Mouse (Mus musculus): Measurements from ENCODE around the gene Cdc6. TPM values are rescaled to one million over a fixed set of nuclear protein-coding genes. Genes with fewer than 3 reads are reported as not detected.
A peak's percentile ranks its signal among the peaks of the same experiment; 100 is the strongest.
"Not testable (repeated sequence)": the region's sequence is repeated elsewhere in the genome, so short reads cannot be mapped to it uniquely, and the experiment has no call there.

Cdc6 gene
- polyA plus RNA-seq, 1 experiment: 2.9 TPM

GRCm38 (mm10) chr11:98921813-98922212, 14.2 kb downstream of the Cdc6 start:
- H3K27ac ChIP-seq (ENCODE audit: control insufficient read depth, insufficient read depth, low read depth, low read length); H3K4me3 ChIP-seq (ENCODE audit: control insufficient read depth, low read depth, low read length); H3K27me3 ChIP-seq (ENCODE audit: control insufficient read depth, insufficient read depth, low read length); H3K36me3 ChIP-seq (ENCODE audit: control insufficient read depth, insufficient read depth, low read length): not testable (repeated sequence)
- peaks cover 18% of the 10 kb centered on the region for H3K4me1 ChIP-seq (ENCODE audit: control insufficient read depth, insufficient read depth, low read length)
- peak; percentile 40; the same call in 1 of the 2 replicates for TF ChIP-seq CTCF (IDR thresholded peaks at IDR 0.05; ENCODE audit: control insufficient read depth, insufficient read depth, insufficient replicate concordance, low read depth, low read length)

DNA sequence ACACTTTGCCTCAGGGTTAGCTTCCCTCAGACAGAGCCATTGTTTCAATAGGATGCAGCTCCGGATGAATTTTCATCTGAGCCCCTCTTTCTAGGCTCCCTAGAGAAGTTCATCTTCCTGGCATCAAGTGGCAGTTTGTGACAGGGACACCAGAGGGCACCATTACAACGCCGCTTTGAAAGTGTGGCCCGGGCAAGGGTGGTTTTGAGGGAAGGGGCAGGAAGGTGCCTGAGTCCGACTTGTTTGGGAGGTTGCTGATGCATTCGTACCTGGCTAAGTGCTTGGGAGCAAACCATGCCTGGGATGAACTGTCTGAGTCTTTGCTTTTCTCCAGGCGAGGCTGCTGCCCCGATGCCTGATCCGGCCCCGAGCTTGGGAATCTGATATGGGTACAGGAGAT, 14.7 kb downstream of the Cdc6 start:
- peaks cover 18% of the 10 kb centered on the region for H3K4me1 ChIP-seq (ENCODE audit: control insufficient read depth, insufficient read depth, low read length)

DNA sequence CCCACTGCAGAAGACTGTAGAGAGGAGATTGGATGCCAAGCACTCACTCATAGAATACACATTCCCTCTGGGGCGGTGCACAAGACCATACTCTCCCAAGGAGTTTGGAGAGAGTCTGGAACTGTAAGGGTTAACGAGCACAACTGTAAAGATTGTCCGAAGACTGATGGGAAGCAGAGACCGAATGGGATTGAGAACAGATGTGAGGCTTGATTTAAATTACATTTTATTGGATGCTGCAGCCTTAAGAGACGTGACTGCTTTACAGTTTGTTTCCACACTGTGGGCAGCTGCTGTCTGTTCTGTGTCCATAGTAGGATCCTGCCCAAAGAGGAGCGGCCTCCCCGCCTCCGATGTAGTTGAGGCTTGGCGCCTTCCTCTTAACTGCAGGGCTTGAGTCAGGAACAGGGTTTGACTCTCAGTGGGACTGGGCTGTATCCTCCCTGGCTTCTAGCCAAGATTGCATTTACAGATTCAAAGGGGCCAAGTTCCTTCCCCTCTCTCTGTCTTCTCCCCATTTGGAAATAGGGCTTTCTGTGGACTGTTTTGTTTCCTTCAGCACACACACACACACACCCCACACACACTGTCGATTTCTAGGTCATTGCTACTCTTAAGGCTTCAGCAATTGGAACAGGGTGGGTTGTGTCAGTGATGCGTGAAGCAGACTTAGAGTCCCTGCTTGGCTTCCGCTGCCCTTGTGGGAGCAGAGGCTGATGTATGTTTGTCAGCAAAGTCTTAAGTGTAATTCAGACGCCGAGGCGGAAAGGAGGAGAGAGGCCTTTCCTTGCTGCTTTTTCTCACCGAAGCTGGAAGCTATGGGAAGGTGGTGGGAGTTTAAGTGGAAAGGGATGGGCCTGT, 15.5 kb downstream of the Cdc6 start:
- H3K36me3 ChIP-seq (ENCODE audit: control insufficient read depth, insufficient read depth, low read length); H3K27ac ChIP-seq (ENCODE audit: control insufficient read depth, insufficient read depth, low read depth, low read length); H3K27me3 ChIP-seq (ENCODE audit: control insufficient read depth, insufficient read depth, low read length); H3K4me3 ChIP-seq (ENCODE audit: control insufficient read depth, low read depth, low read length): not testable (repeated sequence)
- peaks cover 25% of the 10 kb centered on the region for H3K4me1 ChIP-seq (ENCODE audit: control insufficient read depth, insufficient read depth, low read length)

More for the DNA sequence above, 14.7 kb downstream of the Cdc6 start:
- H3K27ac ChIP-seq (ENCODE audit: control insufficient read depth, insufficient read depth, low read depth, low read length); H3K36me3 ChIP-seq (ENCODE audit: control insufficient read depth, insufficient read depth, low read length); H3K27me3 ChIP-seq (ENCODE audit: control insufficient read depth, insufficient read depth, low read length); H3K4me3 ChIP-seq (ENCODE audit: control insufficient read depth, low read depth, low read length): not testable (repeated sequence)
- peak; percentile 37; the same call in 1 of the 2 replicates for TF ChIP-seq CTCF (IDR thresholded peaks at IDR 0.05; ENCODE audit: control insufficient read depth, insufficient read depth, insufficient replicate concordance, low read depth, low read length)

- Histone ChIP-seq H3K27ac (ENCODE audit: control insufficient read depth, insufficient read depth, low read depth, low read length) (no peak overlapping the region), H3K4me3 (ENCODE audit: control insufficient read depth, low read depth, low read length) (no peak overlapping the region), H3K4me1 (ENCODE audit: control insufficient read depth, insufficient read depth, low read length) (peaks cover 28% of the 10 kb centered on the region), H3K36me3 (ENCODE audit: control insufficient read depth, insufficient read depth, low read length) (no peaks in the 10 kb centered on the region), H3K27me3 (ENCODE audit: control insufficient read depth, insufficient read depth, low read length) (no peaks in the 10 kb centered on the region)
- TF ChIP-seq POLR2A (IDR thresholded peaks at IDR 0.05; ENCODE audit: control insufficient read depth, low read depth, low read length): no peak
- TF ChIP-seq CTCF (IDR thresholded peaks at IDR 0.05; ENCODE audit: control insufficient read depth, insufficient read depth, insufficient replicate concordance, low read depth, low read length): no peak
Measured at GRCm38 (mm10) chr11:98924633-98925175, 17.1 kb downstream of the Cdc6 start.

GRCm38 (mm10) chr11:98925265-98925721, 17.7 kb downstream of the Cdc6 start:
- Histone ChIP-seq H3K4me3 (ENCODE audit: control insufficient read depth, low read depth, low read length) (no peak overlapping the region), H3K27ac (ENCODE audit: control insufficient read depth, insufficient read depth, low read depth, low read length) (no peak overlapping the region), H3K27me3 (ENCODE audit: control insufficient read depth, insufficient read depth, low read length) (no peaks in the 10 kb centered on the region), H3K4me1 (ENCODE audit: control insufficient read depth, insufficient read depth, low read length) (peaks cover 28% of the 10 kb centered on the region), H3K36me3 (ENCODE audit: control insufficient read depth, insufficient read depth, low read length) (no peaks in the 10 kb centered on the region)
- TF ChIP-seq POLR2A (IDR thresholded peaks at IDR 0.05; ENCODE audit: control insufficient read depth, low read depth, low read length): no peak
- no peak for TF ChIP-seq CTCF (IDR thresholded peaks at IDR 0.05; ENCODE audit: control insufficient read depth, insufficient read depth, insufficient replicate concordance, low read depth, low read length)

DNA sequence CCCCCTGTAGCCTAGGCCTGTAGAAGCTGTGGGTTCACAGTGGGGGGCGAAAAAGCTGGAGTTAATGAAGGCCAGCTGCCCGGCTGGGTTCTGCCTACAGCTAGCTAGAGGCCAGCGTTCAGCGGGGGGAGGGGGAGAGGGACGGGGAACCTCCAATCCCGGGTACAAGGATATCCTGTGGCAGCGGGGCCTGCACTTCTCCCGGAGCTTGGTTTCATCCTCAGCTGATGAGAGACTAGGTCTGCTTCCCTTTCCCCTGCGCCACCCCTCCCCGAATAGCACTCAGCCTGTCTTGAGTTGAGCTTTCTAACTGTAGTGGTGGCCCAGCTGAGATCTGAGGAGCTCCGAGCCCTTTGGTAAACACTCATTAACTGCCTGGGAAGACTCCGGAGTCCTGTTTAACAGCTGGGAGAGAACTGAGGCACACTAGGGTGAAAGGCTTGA, 18.3 kb downstream of the Cdc6 start:
- Histone ChIP-seq H3K4me1 (ENCODE audit: control insufficient read depth, insufficient read depth, low read length) (peaks cover 28% of the 10 kb centered on the region), H3K27ac (ENCODE audit: control insufficient read depth, insufficient read depth, low read depth, low read length) (peak overlapping the region; percentile 1; the same call in 1 of the 2 replicates), H3K36me3 (ENCODE audit: control insufficient read depth, insufficient read depth, low read length) (no peaks in the 10 kb centered on the region), H3K27me3 (ENCODE audit: control insufficient read depth, insufficient read depth, low read length) (no peaks in the 10 kb centered on the region), H3K4me3 (ENCODE audit: control insufficient read depth, low read depth, low read length) (no peak overlapping the region)
- TF ChIP-seq CTCF (IDR thresholded peaks at IDR 0.05; ENCODE audit: control insufficient read depth, insufficient read depth, insufficient replicate concordance, low read depth, low read length) (no peak), POLR2A (IDR thresholded peaks at IDR 0.05; ENCODE audit: control insufficient read depth, low read depth, low read length) (no peak)

GRCm38 (mm10) chr11:98926553-98926952, 19.0 kb downstream of the Cdc6 start:
- Histone ChIP-seq H3K4me3 (ENCODE audit: control insufficient read depth, low read depth, low read length) (no peak overlapping the region), H3K4me1 (ENCODE audit: control insufficient read depth, insufficient read depth, low read length) (peaks cover 28% of the 10 kb centered on the region), H3K27me3 (ENCODE audit: control insufficient read depth, insufficient read depth, low read length) (no peaks in the 10 kb centered on the region), H3K27ac (ENCODE audit: control insufficient read depth, insufficient read depth, low read depth, low read length) (no peak overlapping the region), H3K36me3 (ENCODE audit: control insufficient read depth, insufficient read depth, low read length) (no peaks in the 10 kb centered on the region)
- TF ChIP-seq CTCF (IDR thresholded peaks at IDR 0.05; ENCODE audit: control insufficient read depth, insufficient read depth, insufficient replicate concordance, low read depth, low read length): no peak
- TF ChIP-seq POLR2A (IDR thresholded peaks at IDR 0.05; ENCODE audit: control insufficient read depth, low read depth, low read length): no peak

All from testis, adult 2 months (tissue).